Mouse (Mus musculus) cerebellum, adult 2 months (tissue): ENCODE data around the gene Dip2c.

Experiments
- CTCF ChIP-seq: fragments of 200-500 bp; IDR thresholded peaks from 2 replicates; pipeline ENCODE4 v1.5.1; 2011; ENCODE audit warnings: low read depth, mild to moderate bottlenecking, control low read depth, low read length, moderate library complexity, borderline replicate concordance; ENCODE audit not compliant: insufficient read depth
- POLR2A ChIP-seq: fragments of 200-500 bp; IDR thresholded peaks from 2 replicates; pipeline ENCODE4 v1.6.1; 2011; ENCODE audit warnings: low read length, control low read depth, borderline replicate concordance; ENCODE audit not compliant: insufficient read depth

GRCm38 (mm10) chr13:9395286-9395685 is 119.0 kb downstream of the Dip2c start:
- TF ChIP-seq CTCF (no peak), POLR2A (no peak)
